Mouse (Mus musculus) G1E (cell line): ENCODE results near the gene Nfs1. TPM values are rescaled to one million over a fixed set of nuclear protein-coding genes. Genes with fewer than 3 reads are reported as not detected.

Experiments used
- ATAC-seq: 2 replicates; pipeline ENCODE4 v1.8.0; 2016; ENCODE audit warnings: mild to moderate bottlenecking; ENCODE audit not compliant: insufficient number of reproducible peaks, poor library complexity, low FRiP score, severe bottlenecking; ENCODE audit errors: extremely low read depth
- DNase-seq: peaks from one replicate; pipeline ENCODE4 v3.0.0; 2012; ENCODE audit warnings: low spot score
- H3K27me3 ChIP-seq: 2 replicates; pipeline ENCODE4 v1.6.1; 2012; ENCODE audit warnings: mild to moderate bottlenecking, low read length, inconsistent platforms; ENCODE audit not compliant: insufficient read depth
- H3K36me3 ChIP-seq: replicated peaks from 2 replicates; pipeline ENCODE3; 2012; ENCODE audit warnings: mild to moderate bottlenecking, inconsistent platforms
- H3K4me1 ChIP-seq: 2 replicates; pipeline ENCODE4 v1.6.1; 2012; ENCODE audit warnings: low read depth, low read length, inconsistent platforms, mixed read lengths; ENCODE audit not compliant: insufficient read depth
- H3K4me3 ChIP-seq: 2 replicates; pipeline ENCODE4 v1.5.1; 2012; ENCODE audit warnings: low read depth, mild to moderate bottlenecking, inconsistent platforms, low read length, moderate library complexity, mixed read lengths
- H3K9me3 ChIP-seq: replicated peaks from 2 replicates; pipeline ENCODE4 v1.6.1; 2012; ENCODE audit warnings: inconsistent platforms
- CTCF ChIP-seq: IDR thresholded peaks from 2 replicates; pipeline ENCODE4 v1.5.1; 2012; ENCODE audit warnings: low read depth, low read length, inconsistent platforms, mixed read lengths
- GATA1 ChIP-seq: IDR thresholded peaks from 2 replicates; pipeline ENCODE4 v1.6.1; 2012; ENCODE audit warnings: borderline replicate concordance, low read length, inconsistent platforms, mixed read lengths
- GATA2 ChIP-seq: IDR thresholded peaks from 2 replicates; pipeline ENCODE4 v1.6.1; 2012; ENCODE audit warnings: low read depth, low read length, inconsistent platforms, borderline replicate concordance
- POLR2AphosphoS5 ChIP-seq: IDR thresholded peaks from 2 replicates; pipeline ENCODE4 v1.6.1; 2012; ENCODE audit warnings: low read depth, low read length, inconsistent platforms; ENCODE audit not compliant: insufficient replicate concordance
- TAL1 ChIP-seq: conservative IDR thresholded peaks from 2 replicates; pipeline ENCODE4 v1.6.1; 2012; ENCODE audit warnings: low read depth, low read length, inconsistent platforms, mixed read lengths
- polyA plus RNA-seq: library from polyadenylated mRNA; stranded (reverse); fragments of >175 nt; gene quantifications from 2 replicates; pipeline ENCODE4 v1.2.3, GENCODE M21; 2012
- total RNA-seq, 2 experiments: library from RNA; stranded (forward) in 1 of 2; stranded (reverse) in 1 of 2; fragments of 200-1000 nt in 1 of 2; fragments of >200 nt in 1 of 2; fragmentation: Nextera tagmentation in 1 of 2; gene quantifications; 2 replicates each; pipeline ENCODE4 v1.2.3; 2014 to 2017

The Nfs1 gene
- total and polyA plus RNA-seq, 3 experiments = 33.9 to 46.2 (median 36.3) TPM

DNA sequence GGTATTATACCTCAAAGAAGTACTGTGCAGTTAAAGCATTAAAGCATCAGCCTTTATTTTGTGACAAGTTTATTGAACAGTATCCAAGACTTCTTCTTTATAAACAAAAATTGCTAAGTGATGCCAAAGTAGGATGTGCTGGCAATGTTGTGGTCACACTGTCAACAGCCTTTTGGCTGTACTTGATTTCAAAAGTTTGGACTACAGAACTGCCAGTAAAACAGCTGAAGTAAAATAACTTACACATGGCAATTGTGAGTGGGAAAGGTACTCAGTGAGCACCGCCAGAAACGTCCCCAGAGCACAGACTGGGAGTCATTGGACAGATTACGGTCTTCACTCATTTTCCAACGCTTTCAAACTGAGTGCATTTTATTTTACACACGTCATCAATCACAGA is 52.1 kb downstream of the Nfs1 start:
- H3K27me3 ChIP-seq = no peaks in the 10 kb centered on the region
- peaks cover 5% of the 10 kb centered on the region for H3K4me1 ChIP-seq
- ATAC-seq (no peak), DNase-seq (no peak)
- H3K4me3 ChIP-seq = no peak overlapping the region
- H3K36me3 ChIP-seq = peaks cover 72% of the 10 kb centered on the region
- H3K9me3 ChIP-seq = no peaks in the 10 kb centered on the region
- TF ChIP-seq CTCF (no peak), GATA1 (no peak), TAL1 (no peak), GATA2 (no peak), POLR2AphosphoS5 (no peak)

DNA sequence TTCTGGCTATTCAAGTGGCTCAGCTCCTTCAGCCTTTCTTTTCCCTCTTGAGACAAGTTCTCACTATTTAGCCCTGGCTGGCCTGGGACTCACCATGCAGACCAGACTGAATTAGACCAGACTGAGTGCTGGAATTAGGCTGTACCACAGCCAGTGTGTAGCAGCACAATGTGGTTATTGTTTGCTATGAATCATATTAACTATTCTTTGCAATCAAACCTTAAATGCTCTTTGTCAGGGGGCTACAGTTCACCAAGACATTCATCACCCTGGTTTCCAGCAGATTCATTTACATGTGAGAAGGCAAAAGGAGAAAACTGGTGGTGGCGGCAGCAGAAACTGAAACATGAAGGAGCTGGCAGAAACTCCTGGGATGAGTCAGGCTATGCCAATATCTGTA is 54.2 kb downstream of the Nfs1 start:
- ATAC-seq (no peak), DNase-seq (no peak)
- Histone ChIP-seq H3K9me3 (no peaks in the 10 kb centered on the region), H3K4me1 (peaks cover 5% of the 10 kb centered on the region), H3K27me3 (no peaks in the 10 kb centered on the region), H3K4me3 (no peak overlapping the region), H3K36me3 (peaks cover 65% of the 10 kb centered on the region)
- TF ChIP-seq TAL1 (no peak), CTCF (no peak), GATA2 (no peak), POLR2AphosphoS5 (no peak), GATA1 (no peak)

DNA sequence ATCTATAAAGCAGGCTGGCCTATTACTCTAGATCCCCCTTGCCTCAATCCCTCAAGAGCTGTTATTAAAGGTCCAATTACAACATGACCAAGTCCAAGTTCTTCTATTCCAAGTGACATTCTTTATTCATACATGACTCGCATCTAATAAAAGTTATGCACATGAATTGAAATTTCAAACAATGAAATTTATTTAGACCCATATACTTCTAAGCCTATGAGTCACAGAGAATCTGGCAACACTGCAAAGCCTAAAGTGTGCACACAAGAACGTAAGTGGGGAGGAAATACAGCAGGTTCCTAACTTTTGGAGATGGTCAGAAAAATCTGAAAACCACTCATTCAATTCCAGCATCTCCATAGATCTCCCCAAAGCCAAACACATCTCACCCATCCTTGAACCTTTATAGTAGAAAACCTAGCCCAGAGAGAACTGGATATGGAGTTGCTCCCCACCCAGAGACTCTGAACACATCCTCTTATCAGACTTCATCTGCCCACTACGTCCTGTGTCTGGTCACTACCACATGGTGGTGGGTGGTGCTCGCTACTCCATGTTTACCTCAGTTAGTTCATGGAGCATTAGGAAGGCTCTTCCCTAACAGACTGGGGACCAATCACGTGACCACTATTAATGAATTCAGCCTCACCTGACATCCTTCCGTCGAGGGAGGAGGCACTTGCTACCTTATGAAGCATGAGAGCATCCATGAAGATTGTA is 56.4 kb downstream of the Nfs1 start:
- peaks cover 73% of the 10 kb centered on the region for H3K36me3 ChIP-seq
- no peak for DNase-seq
- ATAC-seq = no peak

DNA sequence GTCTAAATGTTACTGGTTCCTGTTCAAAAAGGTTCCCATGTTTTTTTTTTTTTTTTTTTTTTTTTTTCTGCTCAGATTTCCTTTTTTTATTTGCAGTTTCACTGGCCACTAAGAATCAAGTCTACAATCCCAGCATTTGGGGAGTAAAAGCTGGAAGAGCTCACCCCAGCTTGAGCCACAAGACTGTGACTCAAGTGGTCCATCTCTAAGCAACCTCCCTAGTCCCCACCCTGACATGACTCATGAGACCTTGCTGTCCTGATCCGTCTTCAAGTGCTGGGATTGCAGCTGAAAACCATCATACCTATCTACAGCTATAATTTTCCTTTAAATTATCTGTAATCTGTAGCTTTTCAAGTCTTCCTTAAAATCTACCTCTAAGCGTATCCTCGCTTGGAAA is 59.4 kb downstream of the Nfs1 start:
- Histone ChIP-seq H3K27me3 (no peaks in the 10 kb centered on the region), H3K4me1 (peaks cover 12% of the 10 kb centered on the region), H3K9me3 (no peaks in the 10 kb centered on the region), H3K4me3 (no peak overlapping the region), H3K36me3 (peaks cover 78% of the 10 kb centered on the region)
- no peak for DNase-seq
- ATAC-seq = no peak
- no peak for TF ChIP-seq TAL1
- no peak for TF ChIP-seq GATA1

More for the DNA sequence above, 56.4 kb downstream of the Nfs1 start:
- TF ChIP-seq CTCF = no peak
- no peak for TF ChIP-seq TAL1
- no peak for TF ChIP-seq POLR2AphosphoS5
- TF ChIP-seq GATA1 = no peak
- TF ChIP-seq GATA2 = no peak
- no peaks in the 10 kb centered on the region for H3K9me3 ChIP-seq
- H3K27me3 ChIP-seq = no peaks in the 10 kb centered on the region
- H3K4me1 ChIP-seq = peaks cover 12% of the 10 kb centered on the region
- no peak overlapping the region for H3K4me3 ChIP-seq

DNA sequence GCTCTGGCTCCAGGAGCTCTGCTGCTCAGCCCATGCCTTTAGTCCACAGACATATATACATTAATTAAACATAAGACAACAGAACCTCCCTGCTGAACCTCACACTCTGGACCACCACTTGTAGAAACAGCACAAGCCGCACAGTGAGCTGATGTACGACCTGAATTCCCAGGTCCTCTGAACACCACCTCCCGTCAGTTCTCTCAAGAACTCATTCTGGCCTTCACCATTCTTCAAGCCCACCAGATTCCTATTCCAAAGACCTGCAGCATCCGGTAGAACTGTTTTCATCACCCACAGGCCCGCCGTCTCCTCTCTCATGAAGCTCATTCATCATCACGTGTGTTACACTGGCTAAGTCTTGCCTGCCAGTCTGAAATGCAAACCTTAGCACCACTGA is 63.6 kb downstream of the Nfs1 start:
- ATAC-seq (no peak), DNase-seq (no peak)
- H3K36me3 ChIP-seq = peaks cover 85% of the 10 kb centered on the region

DNA sequence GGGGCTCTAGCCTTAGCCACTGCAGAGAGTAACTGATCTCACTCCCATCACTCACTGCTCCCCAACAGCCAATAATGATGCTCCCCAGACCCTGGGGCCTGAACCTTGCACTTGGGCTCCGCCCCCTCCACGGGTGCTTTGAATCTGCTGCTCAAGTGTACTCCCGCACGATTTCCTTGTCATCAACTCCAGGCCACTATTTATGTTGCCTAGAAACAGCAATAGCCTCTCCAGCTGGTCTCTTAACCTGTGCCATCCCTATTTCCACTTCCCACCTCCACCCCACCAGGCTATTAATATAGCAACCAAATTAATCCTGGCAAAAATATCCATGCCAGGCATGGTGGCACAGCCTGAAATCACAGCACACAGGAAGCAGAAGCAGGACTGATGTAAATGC is 64.3 kb downstream of the Nfs1 start:
- no peak overlapping the region for H3K4me3 ChIP-seq
- no peaks in the 10 kb centered on the region for H3K9me3 ChIP-seq
- peaks cover 10% of the 10 kb centered on the region for H3K4me1 ChIP-seq
- H3K27me3 ChIP-seq = no peaks in the 10 kb centered on the region
- ATAC-seq = no peak
- DNase-seq = no peak
- no peak for TF ChIP-seq GATA2
- TF ChIP-seq POLR2AphosphoS5 = no peak
- TF ChIP-seq CTCF = no peak
- no peak for TF ChIP-seq TAL1
- TF ChIP-seq GATA1 = no peak
- H3K36me3 ChIP-seq = peaks cover 89% of the 10 kb centered on the region

More for the DNA sequence above, 63.6 kb downstream of the Nfs1 start:
- peaks cover 10% of the 10 kb centered on the region for H3K4me1 ChIP-seq
- H3K4me3 ChIP-seq = no peak overlapping the region
- TF ChIP-seq GATA1 = no peak
- TF ChIP-seq CTCF = no peak
- TF ChIP-seq POLR2AphosphoS5 = no peak
- no peak for TF ChIP-seq TAL1
- no peak for TF ChIP-seq GATA2
- no peaks in the 10 kb centered on the region for H3K9me3 ChIP-seq
- H3K27me3 ChIP-seq = no peaks in the 10 kb centered on the region

DNA sequence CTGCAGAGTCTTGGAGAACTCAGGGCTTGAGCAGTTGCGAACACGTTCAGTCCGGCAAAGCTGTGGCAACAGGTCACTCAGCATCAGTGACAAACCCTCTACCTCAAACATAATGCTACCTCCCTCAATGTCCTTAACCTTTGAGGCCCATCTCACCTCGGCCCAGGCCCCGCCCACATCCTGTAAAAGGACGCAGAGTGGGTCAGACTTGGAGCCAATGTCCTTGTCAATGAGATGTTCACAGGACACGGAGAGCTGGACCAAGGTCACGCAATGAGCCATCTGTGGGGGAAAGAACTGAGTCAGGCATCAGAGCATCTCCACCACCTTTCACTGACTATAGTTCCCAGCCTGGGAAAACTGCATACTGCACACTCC is 64.8 kb downstream of the Nfs1 start:
- Histone ChIP-seq H3K9me3 (no peaks in the 10 kb centered on the region), H3K4me3 (no peak overlapping the region), H3K27me3 (no peaks in the 10 kb centered on the region), H3K4me1 (peaks cover 10% of the 10 kb centered on the region), H3K36me3 (peaks cover 90% of the 10 kb centered on the region)
- TF ChIP-seq CTCF (no peak), GATA1 (no peak), TAL1 (no peak), GATA2 (no peak), POLR2AphosphoS5 (no peak)
- ATAC-seq = no peak
- no peak for DNase-seq
